Mouse (Mus musculus) layer of hippocampus, adult 11-12 months (tissue): ENCODE measurements at regions not wholly inside any gene's neighbourhood (a gene's known extent, or its start where the extent isn't known, plus 50 kb on each side); places are given as distances from the start of the nearest gene placed in this dataset.

Experiments
- DNase-seq: peaks from one replicate; pipeline ENCODE4 v3.0.0; 2022; ENCODE audit warnings: low spot score

- DNase-seq = no peak
Observed at GRCm38 (mm10) chr1:184606541-184606940, 125.9 kb downstream of the Hlx start.

- DNase-seq = no peak
Observed at GRCm38 (mm10) chr1:184605666-184606065, 126.8 kb downstream of the Hlx start.

- no peak for DNase-seq
Observed at GRCm38 (mm10) chr1:184603136-184603535, 129.3 kb downstream of the Hlx start.

- DNase-seq = no peak
Observed at GRCm38 (mm10) chr1:184595449-184595848, 137.0 kb downstream of the Hlx start.

GRCm38 (mm10) chr1:184590634-184591033, 141.8 kb downstream of the Hlx start:
- no peak for DNase-seq

- DNase-seq = no peak
Observed at GRCm38 (mm10) chr1:184589277-184589676, 143.1 kb downstream of the Hlx start.

- no peak for DNase-seq
Observed at GRCm38 (mm10) chr1:184584505-184584874, 147.9 kb downstream of the Hlx start.

GRCm38 (mm10) chr1:184583751-184584504, 148.5 kb downstream of the Hlx start:
- DNase-seq = no peak

- DNase-seq = no peak
Observed at GRCm38 (mm10) chr1:184579475-184579874, 152.9 kb downstream of the Hlx start.

- DNase-seq = no peak
Observed at GRCm38 (mm10) chr1:184576527-184576926, 155.9 kb downstream of the Hlx start.

- DNase-seq = no peak
Observed at GRCm38 (mm10) chr1:184573325-184573724, 159.1 kb downstream of the Hlx start.

GRCm38 (mm10) chr1:184570681-184571080, 161.7 kb downstream of the Hlx start:
- DNase-seq = no peak

- no peak for DNase-seq
Observed at GRCm38 (mm10) chr1:184562926-184563325, 169.5 kb downstream of the Hlx start.

GRCm38 (mm10) chr1:184562239-184562638, 170.2 kb downstream of the Hlx start:
- no peak for DNase-seq

- no peak for DNase-seq
Observed at GRCm38 (mm10) chr1:184559543-184559942, 172.9 kb downstream of the Hlx start.

GRCm38 (mm10) chr1:184553791-184554190, 178.6 kb downstream of the Hlx start:
- DNase-seq = no peak

GRCm38 (mm10) chr1:184550491-184550890, 181.9 kb downstream of the Hlx start:
- DNase-seq = no peak

GRCm38 (mm10) chr1:184547650-184548235, 184.7 kb downstream of the Hlx start:
- no peak for DNase-seq

- DNase-seq = no peak
Observed at GRCm38 (mm10) chr1:184546140-184546661, 186.2 kb downstream of the Hlx start.

GRCm38 (mm10) chr1:184545111-184545510, 187.3 kb downstream of the Hlx start:
- no peak for DNase-seq

- DNase-seq = no peak
Observed at GRCm38 (mm10) chr1:184542321-184543115, 189.9 kb downstream of the Hlx start.

- DNase-seq = no peak
Observed at GRCm38 (mm10) chr1:184539818-184540217, 192.6 kb downstream of the Hlx start.
